Mouse (Mus musculus): ENCODE measurements at regions not wholly inside any gene's neighbourhood (a gene's known extent, or its start where the extent isn't known, plus 50 kb on each side); places are given as distances from the start of the nearest gene placed in this dataset.

GRCm38 (mm10) chr3:34593279-34593678 is 56.9 kb upstream of the Sox2 start:
- DNase-seq (ENCODE audit: extremely low read depth, insufficient read length, low spot score) = no peak

- DNase-seq (ENCODE audit: extremely low read depth, insufficient read length, low spot score) = no peak
These were observed 72.2 kb upstream of the Sox2 start for GRCm38 (mm10) chr3:34577896-34578530.

- no peak for DNase-seq (ENCODE audit: extremely low read depth, insufficient read length, low spot score)
These were observed 73.1 kb upstream of the Sox2 start for GRCm38 (mm10) chr3:34577115-34577514.

- DNase-seq (ENCODE audit: extremely low read depth, insufficient read length, low spot score) = no peak
These were observed 74.0 kb upstream of the Sox2 start for GRCm38 (mm10) chr3:34576159-34576558.

- DNase-seq (ENCODE audit: extremely low read depth, insufficient read length, low spot score) = no peak
These were observed 75.4 kb upstream of the Sox2 start for GRCm38 (mm10) chr3:34574711-34575350.

GRCm38 (mm10) chr3:34573312-34573711 is 76.9 kb upstream of the Sox2 start:
- DNase-seq (ENCODE audit: extremely low read depth, insufficient read length, low spot score) = no peak

- no peak for DNase-seq (ENCODE audit: extremely low read depth, insufficient read length, low spot score)
These were observed 78.1 kb upstream of the Sox2 start for GRCm38 (mm10) chr3:34572081-34572480.

GRCm38 (mm10) chr3:34571630-34572029 is 78.6 kb upstream of the Sox2 start:
- DNase-seq (ENCODE audit: extremely low read depth, insufficient read length, low spot score) = no peak

- no peak for DNase-seq (ENCODE audit: extremely low read depth, insufficient read length, low spot score)
These were observed 80.2 kb upstream of the Sox2 start for GRCm38 (mm10) chr3:34569998-34570397.

GRCm38 (mm10) chr3:34568086-34568650 is 82.0 kb upstream of the Sox2 start:
- no peak for DNase-seq (ENCODE audit: extremely low read depth, insufficient read length, low spot score)

GRCm38 (mm10) chr3:34565386-34565785 is 84.8 kb upstream of the Sox2 start:
- DNase-seq (ENCODE audit: extremely low read depth, insufficient read length, low spot score) = peak; percentile 47

GRCm38 (mm10) chr3:34562893-34563292 is 87.3 kb upstream of the Sox2 start:
- DNase-seq (ENCODE audit: extremely low read depth, insufficient read length, low spot score) = no peak

- no peak for DNase-seq (ENCODE audit: extremely low read depth, insufficient read length, low spot score)
These were observed 88.5 kb upstream of the Sox2 start for GRCm38 (mm10) chr3:34561709-34562108.

- no peak for DNase-seq (ENCODE audit: extremely low read depth, insufficient read length, low spot score)
These were observed 90.1 kb upstream of the Sox2 start for GRCm38 (mm10) chr3:34559841-34560703.

GRCm38 (mm10) chr3:34558821-34559520 is 91.2 kb upstream of the Sox2 start:
- no peak for DNase-seq (ENCODE audit: extremely low read depth, insufficient read length, low spot score)

- no peak for DNase-seq (ENCODE audit: extremely low read depth, insufficient read length, low spot score)
These were observed 97.5 kb upstream of the Sox2 start for GRCm38 (mm10) chr3:34552542-34553208.

- no peak for DNase-seq (ENCODE audit: extremely low read depth, insufficient read length, low spot score)
These were observed 99.1 kb upstream of the Sox2 start for GRCm38 (mm10) chr3:34551069-34551468.

- DNase-seq (ENCODE audit: extremely low read depth, insufficient read length, low spot score) = no peak
These were observed 100.0 kb upstream of the Sox2 start for GRCm38 (mm10) chr3:34550189-34550588.

- DNase-seq (ENCODE audit: extremely low read depth, insufficient read length, low spot score) = no peak
These were observed 117.8 kb upstream of the Sox2 start for GRCm38 (mm10) chr3:34532451-34532850.

GRCm38 (mm10) chr3:34531836-34532235 is 118.4 kb upstream of the Sox2 start:
- no peak for DNase-seq (ENCODE audit: extremely low read depth, insufficient read length, low spot score)

Data from 3134 (cell line).